Comparison of ENCODE assay signal across 21 mouse cellular contexts in the genomic region with DNA sequence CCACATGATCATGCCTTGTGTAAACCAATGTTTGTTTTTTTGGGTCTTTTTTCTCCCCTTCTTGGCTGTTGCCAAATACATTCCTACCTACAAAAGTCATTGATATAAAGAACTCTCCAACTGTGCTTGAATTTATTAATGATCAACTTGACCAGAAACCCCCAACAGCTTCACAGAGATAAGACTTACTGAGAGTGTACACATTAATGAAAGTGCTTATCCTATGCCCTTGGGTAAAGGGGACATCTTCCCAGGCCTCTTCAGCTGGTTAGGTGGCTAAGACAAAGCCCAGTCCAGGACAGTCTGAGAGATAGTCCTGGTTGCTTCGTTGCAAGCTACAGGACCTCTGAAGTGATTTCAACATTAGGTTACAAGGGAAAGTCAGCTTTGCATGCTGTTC. TPM values are rescaled to one million over a fixed set of nuclear protein-coding genes. Genes with fewer than 3 reads are reported as not detected.
A peak's percentile ranks its signal among the peaks of the same experiment; 100 is the strongest.
DNase-seq lines count a peak whose midpoint lies in the region; ATAC-seq and TF ChIP-seq lines count a peak whose summit lies in the region.
"Had no signal": no experiment of that assay in that cellular context is flagged by ENCODE, and none has a peak within 500 bp of the region (broad histone marks: within the 10 kb centered on the region; RNA-seq: fewer than 3 reads in every experiment).

No protein-coding gene starts in this region.

- peaks cover 21% of the 10 kb centered on the region for H3K4me1 ChIP-seq in kidney, adult 2 months (ENCODE audit: control insufficient read depth, insufficient read depth, low read length)
- H3K4me1 ChIP-seq in hindbrain, embryonic 14.5 days (replicated peaks; ENCODE audit: control insufficient read depth, insufficient read depth, low read length): 0 out of 2 replicates have a peak, but pooled peaks cover under 1% of the 10 kb centered on the region
- H3K4me1 ChIP-seq: forebrain, embryonic 12.5 days had no signal

- no peaks in the 10 kb centered on the region for H3K9me3 ChIP-seq in hindbrain, embryonic 14.5 days (ENCODE audit: control insufficient read depth, low read length)
- H3K9me3 ChIP-seq: embryonic facial prominence, embryonic 13.5 days; embryonic facial prominence, embryonic 15.5 days; forebrain, embryonic 10.5 days; forebrain, embryonic 12.5 days had no signal

- H3K27me3 ChIP-seq in kidney, adult 2 months (replicated peaks; ENCODE audit: control insufficient read depth, insufficient read depth, low read length): no peaks in the 10 kb centered on the region
- H3K27me3 ChIP-seq in hindbrain, embryonic 14.5 days (ENCODE audit: control insufficient read depth, insufficient read depth, low read length): no peaks in the 10 kb centered on the region
- H3K27me3 ChIP-seq: embryonic facial prominence, embryonic 13.5 days; embryonic facial prominence, embryonic 15.5 days had no signal

- H3K4me2 ChIP-seq in hindbrain, embryonic 14.5 days (replicated peaks): no peak overlapping the region
- H3K4me2 ChIP-seq: embryonic facial prominence, embryonic 13.5 days; embryonic facial prominence, embryonic 15.5 days; forebrain, embryonic 12.5 days had no signal

- no peak for ATAC-seq in hindbrain, embryonic 14.5 days (ENCODE audit: low FRiP score)
- ATAC-seq: forebrain, embryonic 14.5 days had no signal

- no peak for TF ChIP-seq POLR2A in kidney, adult 2 months (IDR thresholded peaks at IDR 0.05; ENCODE audit: low read depth, low read length)

- peak overlapping the region; percentile 70; the same call in 1 of the 2 replicates for H3K27ac ChIP-seq in kidney, adult 2 months (ENCODE audit: insufficient read depth, low read depth, low read length)
- no peak overlapping the region for H3K27ac ChIP-seq in hindbrain, embryonic 14.5 days
- H3K27ac ChIP-seq: embryonic facial prominence, embryonic 13.5 days; embryonic facial prominence, embryonic 15.5 days; forebrain, embryonic 10.5 days; forebrain, embryonic 12.5 days had no signal

- H3K4me3 ChIP-seq in kidney, adult 2 months (ENCODE audit: insufficient read depth, low read depth, low read length): no peak overlapping the region
- H3K4me3 ChIP-seq in hindbrain, embryonic 14.5 days (replicated peaks; ENCODE audit: low read length): no peak overlapping the region
- H3K4me3 ChIP-seq: embryonic facial prominence, embryonic 13.5 days; embryonic facial prominence, embryonic 15.5 days; erythroblast, embryonic 14.5 days; forebrain, embryonic 10.5 days; forebrain, embryonic 12.5 days had no signal

- no peak for DNase-seq in kidney, adult 2 months
- no peak for DNase-seq in kidney, adult 11 months
- DNase-seq in kidney, postnatal 10 days: peak; percentile 9
- no peak for DNase-seq in kidney, adult 8-10 months
- DNase-seq in yolk sac, embryonic 10.5 days (ENCODE audit: low spot score): peak; percentile 62
- DNase-seq in hindbrain, embryonic 14.5 days (ENCODE audit: low spot score): no peak
- DNase-seq: adrenal gland, adult 2 months; adrenal gland, postnatal 10 days; adrenal gland, postnatal 25 days; cerebellum, adult 11 months; cerebellum, adult 18-20 months; cerebellum, adult 8-10 months; cerebellum, adult 9-11 months; cerebellum, postnatal 36 days; embryo, embryonic 11 days had no signal

- TF ChIP-seq CTCF in kidney, adult 2 months (conservative IDR thresholded peaks at IDR 0.05; ENCODE audit: insufficient read depth, insufficient read length, low read depth, low read length): no peak

- no peaks in the 10 kb centered on the region for H3K36me3 ChIP-seq in kidney, adult 2 months (ENCODE audit: control insufficient read depth, insufficient read depth, low read length)
- H3K36me3 ChIP-seq in hindbrain, embryonic 14.5 days (replicated peaks; ENCODE audit: control insufficient read depth, insufficient read depth): no peaks in the 10 kb centered on the region
- H3K36me3 ChIP-seq: embryonic facial prominence, embryonic 13.5 days; embryonic facial prominence, embryonic 15.5 days; forebrain, embryonic 10.5 days; forebrain, embryonic 12.5 days had no signal

- H3K9ac ChIP-seq in hindbrain, embryonic 14.5 days: no peak overlapping the region
- H3K9ac ChIP-seq: embryonic facial prominence, embryonic 13.5 days; embryonic facial prominence, embryonic 15.5 days; forebrain, embryonic 12.5 days had no signal

- 40% methylated on average over 1 of the region's 1 CpGs for WGBS in kidney, adult 2 months
- 91% methylated on average over 1 of the region's 1 CpGs for WGBS in hindbrain, embryonic 14.5 days

RNA-seq across cellular contexts. Expression of a gene that starts 6.4 kb away (rescaled TPM):
- polyA plus RNA-seq in kidney, adult 2 months (2012; rRNA removed): 69.0 and 78.8 TPM in 2 replicates
- polyA plus RNA-seq in hindbrain, embryonic 14.5 days (2014; fragmentation: Nextera tagmentation; extraction: Ambion mirVana): 5.6 and 6.8 TPM in 2 replicates
- polyA plus RNA-seq: erythroblast, embryonic 14.5 days had no signal

Comparison
In these comparisons a context has a peak if more than half of its experiments do, and no peak if none do; other contexts are left out.
1. DNase-seq: peak in kidney, postnatal 10 days (single experiment) and yolk sac, embryonic 10.5 days (single experiment); none in kidney, adult 2 months (single experiment), kidney, adult 11 months (single experiment), kidney, adult 8-10 months (0 of 2) and hindbrain, embryonic 14.5 days (single experiment).